Mouse (Mus musculus) lung, postnatal 4 days (tissue): Measurements from ENCODE around the gene Cdkl3.
A peak's percentile ranks its signal among the peaks of the same experiment; 100 is the strongest.

Source experiments
- DNase-seq, 2 experiments: peaks; one replicate each; pipeline ENCODE4 v3.0.0; 2021

Gene Cdkl3

GRCm38 (mm10) chr11:52018217-52018616 is 14.2 kb downstream of the Cdkl3 start:
- no peak for DNase-seq

GRCm38 (mm10) chr11:52032356-52032755 is 28.3 kb downstream of the Cdkl3 start:
- no peak for DNase-seq

GRCm38 (mm10) chr11:52033953-52034352 is 29.9 kb downstream of the Cdkl3 start:
- no peak for DNase-seq

- no peak for DNase-seq
These were observed 31.9 kb downstream of the Cdkl3 start for GRCm38 (mm10) chr11:52035905-52036304.

GRCm38 (mm10) chr11:52037659-52038058 is 33.6 kb downstream of the Cdkl3 start:
- DNase-seq = no peak

GRCm38 (mm10) chr11:52043224-52043623 is 39.2 kb downstream of the Cdkl3 start:
- DNase-seq = no peak

- no peak for DNase-seq
These were observed 40.1 kb downstream of the Cdkl3 start for GRCm38 (mm10) chr11:52044156-52044555.

- no peak for DNase-seq
These were observed 42.6 kb downstream of the Cdkl3 start for GRCm38 (mm10) chr11:52046446-52047165.

- no peak for DNase-seq
These were observed 49.4 kb downstream of the Cdkl3 start for GRCm38 (mm10) chr11:52053371-52053770.

GRCm38 (mm10) chr11:52054728-52055127 is 50.7 kb downstream of the Cdkl3 start:
- no peak for DNase-seq

GRCm38 (mm10) chr11:52056198-52056597 is 52.2 kb downstream of the Cdkl3 start:
- no peak for DNase-seq

- no peak for DNase-seq
These were observed 55.0 kb downstream of the Cdkl3 start for GRCm38 (mm10) chr11:52059001-52059400.

GRCm38 (mm10) chr11:52060315-52060714 is 56.3 kb downstream of the Cdkl3 start:
- DNase-seq = no peak

- DNase-seq = no peak
These were observed 58.4 kb downstream of the Cdkl3 start for GRCm38 (mm10) chr11:52062406-52062805.

GRCm38 (mm10) chr11:52064398-52064797 is 60.4 kb downstream of the Cdkl3 start:
- DNase-seq = peak in 1 of 2 experiments; percentile 30

GRCm38 (mm10) chr11:52065841-52066240 is 61.8 kb downstream of the Cdkl3 start:
- no peak for DNase-seq

GRCm38 (mm10) chr11:52071768-52072167 is 67.7 kb downstream of the Cdkl3 start:
- DNase-seq = no peak

GRCm38 (mm10) chr11:52073528-52074170 is 69.6 kb downstream of the Cdkl3 start:
- no peak for DNase-seq

- DNase-seq = no peak
These were observed 70.8 kb downstream of the Cdkl3 start for GRCm38 (mm10) chr11:52074626-52075470.

- DNase-seq = peak in 1 of 2 experiments; percentile 30
These were observed 72.0 kb downstream of the Cdkl3 start for GRCm38 (mm10) chr11:52075794-52076633.

GRCm38 (mm10) chr11:52076742-52077352 is 72.8 kb downstream of the Cdkl3 start:
- DNase-seq = no peak

GRCm38 (mm10) chr11:52077939-52078338 is 73.9 kb downstream of the Cdkl3 start:
- peak; percentile 47 to 54 for DNase-seq
